Mouse (Mus musculus) left cerebral cortex, postnatal 25 days (tissue): ENCODE data around the gene Slc2a1. TPM values are rescaled to one million over a fixed set of nuclear protein-coding genes. Genes with fewer than 3 reads are reported as not detected.
A peak's percentile ranks its signal among the peaks of the same experiment; 100 is the strongest.

Source experiments
- DNase-seq, 2 experiments: peaks; one replicate each; pipeline ENCODE4 v3.0.0; 2022; ENCODE audit warnings: low spot score in 2 of 2, mixed read lengths in 1 of 2
- intact Hi-C: fragments of 180-260 bp; cut with DNase I; formaldehyde crosslinking; loops from one replicate; pipeline ENCODE4 v1.15.1; 2025
- total RNA-seq, 2 experiments: library from RNA; stranded (reverse); gene quantifications; 2 replicates each; pipeline ENCODE4 v1.2.3; 2021

Slc2a1 gene
- total RNA-seq = 100 to 1,000 TPM in 1 of 2 experiments, 10 to 100 TPM in 1; 95.0 to 111 TPM

DNA sequence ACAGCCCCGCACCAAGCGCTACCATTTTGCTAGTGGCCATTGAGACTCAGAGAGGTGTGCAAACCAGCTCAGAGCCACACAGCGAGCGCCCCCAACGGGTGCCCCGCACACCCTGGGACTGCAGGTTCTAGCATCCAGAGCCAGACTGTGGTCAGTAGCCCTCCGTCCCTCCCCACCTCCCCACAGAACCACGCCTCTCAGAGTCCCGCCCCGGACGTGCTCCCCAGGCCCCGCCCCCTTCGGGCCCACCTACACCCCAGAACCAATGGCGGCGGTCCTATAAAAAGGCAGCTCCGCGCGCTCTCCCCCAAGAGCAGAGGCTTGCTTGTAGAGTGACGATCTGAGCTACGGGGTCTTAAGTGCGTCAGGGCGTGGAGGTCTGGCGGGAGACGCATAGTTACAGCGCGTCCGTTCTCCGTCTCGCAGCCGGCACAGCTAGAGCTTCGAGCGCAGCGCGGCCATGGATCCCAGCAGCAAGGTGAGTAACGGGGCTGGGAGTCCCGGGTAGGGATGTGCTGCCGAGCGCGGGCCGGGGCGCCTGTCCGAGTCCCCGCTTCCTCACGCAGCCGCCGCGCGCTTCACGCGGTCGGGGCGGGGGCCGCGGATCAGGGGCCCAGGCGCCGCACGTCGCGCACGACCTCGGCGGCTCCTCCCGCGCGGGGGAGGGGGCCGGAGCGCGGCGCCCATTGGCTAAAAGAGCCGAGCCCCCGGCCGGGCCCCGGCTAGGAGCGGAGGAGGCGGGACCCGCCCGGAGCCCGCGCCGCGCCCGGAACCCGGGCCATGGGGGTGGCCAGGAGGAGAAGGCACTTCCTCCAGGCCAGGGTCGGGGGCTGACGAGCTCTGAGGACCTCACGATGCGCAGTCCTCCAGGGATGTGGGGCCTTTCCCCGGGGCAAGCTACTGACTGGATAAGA is at the start of gene Slc2a1:
Gene Slc2a1, plus strand, starts transcription at position 217 of the 914 bp plus-strand sequence.
- intact Hi-C loops = loop anchor here (5.0 kb wide), 1 partner anchor 101 kb away; no protein-coding TSS in a partner anchor
- peak; percentile 89 to 91 for DNase-seq

DNA sequence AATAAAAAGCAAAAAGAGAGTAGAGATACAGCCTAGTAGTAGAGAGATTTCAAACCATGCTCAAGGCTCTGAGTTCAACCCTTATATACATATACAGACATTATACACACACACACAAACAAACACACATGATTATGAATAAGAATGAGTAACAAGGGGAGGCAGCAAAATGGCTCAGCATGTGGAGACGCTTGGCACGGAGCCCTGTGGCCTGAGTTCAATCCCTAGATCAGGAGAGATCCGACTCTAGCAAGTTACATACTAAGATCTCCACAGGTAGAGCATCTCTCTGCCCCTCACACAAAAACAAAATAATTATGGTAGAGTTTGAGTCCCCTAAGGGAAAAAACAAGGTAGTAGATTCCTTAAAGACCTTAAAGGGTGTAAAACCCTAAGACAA is 41.7 kb upstream of the Slc2a1 start:
- DNase-seq = no peak
- intact Hi-C loops = no loop called here

DNA sequence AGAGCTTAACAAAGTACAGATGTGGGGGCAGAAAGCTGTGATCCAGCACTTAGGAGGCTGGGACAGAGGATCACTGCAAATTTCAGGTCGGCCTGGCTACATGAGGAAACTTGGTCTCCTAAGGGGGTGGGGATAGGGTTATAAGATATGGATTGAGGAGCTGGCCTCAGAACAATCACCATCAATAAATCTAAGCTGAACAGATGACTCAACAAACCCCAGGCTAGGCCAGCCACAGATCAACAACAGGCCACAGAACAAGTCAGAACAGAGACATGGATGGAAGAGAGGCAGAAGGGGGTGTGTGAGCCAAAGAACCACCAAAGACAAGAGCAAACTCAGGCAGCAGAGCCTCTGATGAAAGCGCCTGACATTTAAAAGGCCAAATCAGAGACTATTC is 41.3 kb upstream of the Slc2a1 start:
- no peak for DNase-seq
- intact Hi-C loops = no loop called here

DNA sequence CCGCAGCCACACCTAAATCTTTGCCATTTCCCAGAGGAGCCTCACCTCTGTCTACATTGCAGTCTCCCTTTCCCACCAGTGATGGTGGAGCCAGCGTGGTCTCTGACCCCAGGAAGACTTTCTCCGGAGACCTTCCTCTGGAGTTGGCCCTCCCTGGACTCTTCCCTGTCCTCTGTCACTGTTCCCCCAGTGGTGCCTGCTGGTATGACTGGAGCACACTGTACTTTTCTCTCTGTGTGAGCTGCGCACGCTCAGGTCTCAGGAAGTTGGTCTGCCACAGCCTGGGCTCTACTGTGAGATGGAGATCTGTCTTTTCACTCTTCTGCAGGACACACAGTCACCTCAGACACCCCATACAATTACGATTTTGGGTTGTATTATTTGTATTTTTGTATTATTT is 39.6 kb upstream of the Slc2a1 start:
- DNase-seq = no peak
- intact Hi-C loops = no loop called here

GRCm38 (mm10) chr4:119070181-119070580 is 38.3 kb upstream of the Slc2a1 start:
- no peak for DNase-seq
- intact Hi-C loops = no loop called here

DNA sequence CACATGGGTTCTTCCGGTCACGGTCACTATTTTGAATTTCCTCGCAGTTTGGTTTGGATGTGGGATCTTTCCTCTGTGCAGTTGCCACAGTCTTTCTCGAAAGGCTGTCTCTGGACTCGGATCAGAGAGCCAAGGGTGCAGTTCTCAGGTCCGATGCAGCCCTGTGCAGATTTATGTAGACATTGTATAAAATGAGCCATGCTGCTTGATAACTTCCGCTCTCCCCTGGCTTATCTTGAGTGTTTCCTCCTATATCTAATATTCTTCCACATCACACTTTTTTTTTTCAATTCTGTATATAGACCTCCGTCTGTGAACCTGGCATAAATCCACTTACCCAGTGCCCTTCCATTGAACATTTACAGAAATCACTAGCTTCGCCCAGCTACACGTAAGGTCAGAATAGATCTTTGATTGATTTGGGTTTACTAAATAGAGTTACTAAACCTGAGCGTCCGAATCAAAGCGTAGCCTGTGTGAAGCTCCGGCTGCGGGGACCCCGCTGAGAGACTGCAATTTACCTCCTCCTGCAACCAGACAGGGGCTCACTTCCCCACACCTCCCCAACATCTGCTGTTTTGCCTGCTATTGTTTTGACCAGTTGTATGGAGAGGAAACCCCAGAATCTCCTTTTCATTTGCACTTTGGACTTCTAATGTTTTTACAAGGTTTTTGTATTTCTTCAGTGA is 37.4 kb upstream of the Slc2a1 start:
- DNase-seq = no peak
- intact Hi-C loops = no loop called here

DNA sequence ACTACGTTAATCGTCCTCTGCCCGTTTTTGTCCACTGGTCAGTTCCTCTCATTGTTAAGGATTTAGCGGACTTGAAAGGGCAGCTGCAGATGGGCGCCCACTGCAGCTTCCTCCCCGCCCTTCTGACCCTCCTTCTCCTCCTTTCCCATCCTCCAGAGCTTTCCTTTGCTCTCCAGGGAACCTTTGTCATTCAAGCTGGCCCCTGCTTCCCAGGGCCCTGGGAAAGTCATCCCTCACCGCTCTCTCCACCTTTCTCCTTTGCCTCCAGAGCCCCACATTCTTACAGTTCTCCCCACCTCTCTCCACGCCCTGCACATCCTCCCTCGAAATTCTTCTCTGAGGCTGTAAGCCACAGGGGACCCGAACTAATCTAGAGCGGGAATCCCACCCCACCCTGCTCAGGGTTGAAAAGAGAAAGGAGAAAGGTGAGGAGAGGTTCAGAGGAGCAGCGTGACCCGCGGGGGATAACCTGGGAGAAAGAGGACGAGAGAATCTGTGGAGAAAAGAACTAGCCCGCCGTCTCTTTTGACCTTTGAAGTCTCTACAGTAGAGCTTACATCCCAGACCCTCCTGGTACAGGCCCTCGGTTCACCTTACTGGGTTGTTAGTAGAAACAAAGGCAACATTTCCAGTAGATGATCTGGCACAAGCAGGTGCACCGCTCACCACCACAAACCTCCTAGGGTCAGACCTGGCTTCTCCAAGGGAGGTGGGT is 36.7 kb upstream of the Slc2a1 start:
- intact Hi-C loops = no loop called here
- no peak for DNase-seq

DNA sequence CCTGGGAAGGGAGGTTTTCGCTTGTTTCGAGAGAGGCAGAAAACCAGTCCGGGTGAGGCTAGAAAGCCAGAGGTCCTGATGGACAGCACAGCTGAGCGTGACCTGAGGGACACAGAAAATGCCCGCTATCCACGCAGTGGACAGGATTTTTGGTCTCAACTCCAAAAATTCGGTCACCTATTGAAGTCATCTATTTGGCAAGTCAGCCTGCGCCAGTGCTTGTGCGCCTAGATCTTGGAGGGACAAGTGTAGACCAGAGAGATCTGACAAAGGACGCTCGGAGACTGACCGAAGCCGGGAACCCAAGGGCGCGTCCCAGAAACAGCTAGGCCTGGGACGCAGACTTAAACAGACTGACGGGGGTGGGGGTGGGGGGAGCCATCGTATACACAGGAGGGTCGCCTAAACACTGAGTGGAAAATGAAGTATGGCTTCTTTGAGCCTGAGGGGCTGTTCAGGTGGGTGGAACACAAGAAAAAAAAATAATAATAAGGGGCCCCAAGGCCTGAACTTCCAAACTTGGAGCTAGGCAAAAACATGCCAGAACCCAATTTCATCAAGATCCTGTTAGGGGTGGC is 36.1 kb upstream of the Slc2a1 start:
- intact Hi-C loops = no loop called here
- no peak for DNase-seq

- no peak for DNase-seq
- intact Hi-C loops = no loop called here
These were observed 35.5 kb upstream of the Slc2a1 start for GRCm38 (mm10) chr4:119072941-119073451.

DNA sequence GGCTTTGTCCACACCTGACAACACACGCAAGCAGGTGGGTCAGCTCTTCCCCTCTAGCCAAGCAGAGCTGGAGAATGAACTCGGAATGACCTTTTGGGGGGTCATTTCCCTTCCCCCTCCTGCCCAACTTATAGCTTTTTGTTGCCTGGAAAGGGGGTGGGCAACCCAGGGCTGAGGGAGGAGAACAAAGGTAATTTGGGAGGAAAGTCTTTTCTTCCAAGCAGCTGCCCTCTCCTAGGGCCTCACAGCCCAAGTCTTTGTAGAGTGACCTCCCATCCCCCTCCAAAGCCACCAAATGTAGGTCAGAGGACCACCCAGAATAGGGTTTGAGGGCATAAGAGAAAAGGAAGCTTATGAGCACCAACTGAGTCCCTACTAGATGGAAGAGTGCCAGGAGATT is 34.9 kb upstream of the Slc2a1 start:
- intact Hi-C loops = no loop called here
- no peak for DNase-seq

- intact Hi-C loops = no loop called here
- DNase-seq = no peak
These were observed 33.9 kb upstream of the Slc2a1 start for GRCm38 (mm10) chr4:119074596-119074995.

GRCm38 (mm10) chr4:119075273-119075672 is 33.2 kb upstream of the Slc2a1 start:
- intact Hi-C loops = no loop called here
- no peak for DNase-seq

DNA sequence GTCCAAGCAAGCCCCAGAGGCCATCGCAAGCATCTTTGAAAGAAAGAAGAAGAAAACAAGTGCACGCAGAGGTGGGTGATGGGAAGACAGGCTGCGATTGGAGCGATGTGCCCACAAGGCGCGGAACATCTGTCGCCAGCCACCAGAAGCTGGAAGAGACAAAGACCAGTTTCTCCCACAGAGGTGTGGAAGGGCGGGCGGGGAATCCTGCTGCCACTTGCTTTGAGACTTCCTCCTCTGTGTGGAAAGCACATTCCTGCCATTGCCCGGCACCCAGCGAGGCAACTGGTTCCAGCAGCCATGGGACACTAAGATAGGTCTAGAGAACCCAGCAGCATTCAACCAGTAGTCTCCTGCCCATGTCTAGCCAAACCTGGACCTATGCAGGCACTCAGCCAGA is 32.2 kb upstream of the Slc2a1 start:
- DNase-seq = no peak

DNA sequence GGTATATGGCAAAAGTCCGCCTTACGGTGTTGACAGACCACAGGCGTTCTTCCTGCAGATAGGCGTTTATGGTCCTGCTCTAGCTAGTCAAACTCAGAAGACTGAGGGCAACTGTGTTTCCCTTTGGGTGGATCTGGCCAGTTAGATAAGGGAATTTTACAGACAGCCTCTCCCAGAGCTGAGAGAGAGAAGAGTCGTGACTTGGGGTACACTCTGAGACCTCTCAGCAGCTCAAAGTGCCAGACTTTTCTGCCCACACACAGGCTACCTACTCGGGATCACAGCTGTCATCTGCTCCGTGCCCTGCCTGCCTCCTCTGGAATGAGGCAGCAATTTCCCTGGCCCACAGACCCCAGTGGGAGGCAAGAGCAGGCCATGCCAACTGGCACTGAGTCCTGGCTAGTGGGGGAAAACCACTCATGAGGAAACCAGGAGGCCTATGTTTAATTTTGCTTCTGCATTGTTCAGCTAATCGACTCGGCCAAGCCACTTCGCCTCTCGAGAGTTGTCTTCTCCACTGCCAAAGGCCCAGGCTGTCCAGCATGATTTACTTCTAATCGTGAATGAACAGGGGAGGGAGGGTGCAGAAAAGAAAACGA is 31.3 kb upstream of the Slc2a1 start:
- peak in 1 of 2 experiments; percentile 14 for DNase-seq

More for the DNA sequence above, 32.2 kb upstream of the Slc2a1 start:
- intact Hi-C loops = no loop called here

GRCm38 (mm10) chr4:119079928-119080327 is 28.6 kb upstream of the Slc2a1 start:
- intact Hi-C loops = no loop called here
- no peak for DNase-seq

More for the DNA sequence above, 31.3 kb upstream of the Slc2a1 start:
- intact Hi-C loops = no loop called here

DNA sequence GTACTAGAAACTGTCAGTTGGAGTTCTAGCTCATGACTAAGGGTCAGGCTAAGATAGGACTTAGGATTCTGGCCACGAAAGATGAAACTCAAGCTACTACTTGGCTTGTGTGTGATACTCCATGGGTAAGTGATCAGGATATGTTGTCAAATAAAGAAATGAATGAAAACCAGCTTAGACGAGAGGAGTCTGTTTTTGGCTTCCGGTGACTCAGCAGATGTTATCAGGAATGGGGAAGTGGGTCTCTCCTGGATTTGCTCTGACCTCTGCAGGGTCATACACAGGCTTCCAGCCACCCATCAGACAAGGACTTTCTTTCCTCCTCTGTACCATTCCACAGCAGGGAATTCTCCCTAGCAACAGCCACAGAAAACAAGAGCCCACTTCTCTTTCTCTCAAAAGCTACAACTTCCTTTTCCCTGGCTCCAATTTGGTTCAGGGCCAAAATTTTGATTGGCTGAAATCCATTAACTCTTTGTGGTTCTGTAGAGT is 25.7 kb upstream of the Slc2a1 start:
- intact Hi-C loops = no loop called here
- peak in 1 of 2 experiments; percentile 14 for DNase-seq

DNA sequence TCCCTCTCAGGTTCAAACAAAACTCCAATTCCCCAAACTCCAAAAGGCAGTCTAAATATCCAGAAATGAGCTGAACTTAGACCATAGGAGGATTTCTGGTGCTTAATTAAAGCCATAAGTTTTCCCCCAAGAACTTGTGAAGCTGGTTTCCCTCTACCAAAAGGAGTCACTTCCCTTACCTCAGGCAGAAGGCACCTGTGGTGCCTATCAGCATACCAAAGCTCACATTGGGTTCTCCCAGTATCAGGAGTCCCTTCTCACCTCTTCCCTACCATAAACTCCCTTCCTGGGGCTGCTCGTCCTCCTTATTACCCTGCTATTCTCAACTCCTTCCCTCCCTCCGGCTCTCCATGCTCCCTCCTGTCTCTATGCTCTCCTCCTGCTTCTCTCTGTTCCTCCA is 20.1 kb upstream of the Slc2a1 start:
- intact Hi-C loops = no loop called here
- DNase-seq = no peak

DNA sequence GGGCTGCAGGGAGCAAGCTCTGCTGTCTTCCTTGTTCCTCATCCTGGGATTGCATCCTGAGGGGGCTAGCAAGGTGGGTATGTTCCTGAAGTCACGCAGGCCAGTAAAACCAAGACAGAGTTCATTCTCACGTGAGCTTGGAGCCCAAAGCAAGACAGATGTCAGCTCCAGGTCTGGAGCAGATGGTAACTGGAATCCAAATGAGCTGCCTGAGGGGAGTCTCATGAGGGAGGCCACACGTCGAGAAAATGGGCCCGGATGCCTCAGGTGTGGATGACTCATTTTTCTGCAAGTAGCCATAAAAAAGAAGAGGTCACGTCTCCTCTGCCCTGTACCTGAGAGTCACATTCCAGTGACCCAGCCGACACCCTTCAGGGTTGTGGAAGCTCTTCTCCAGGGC is 14.6 kb upstream of the Slc2a1 start:
- intact Hi-C loops = no loop called here
- DNase-seq = no peak

- intact Hi-C loops = no loop called here
- DNase-seq = no peak
These were observed 13.5 kb upstream of the Slc2a1 start for GRCm38 (mm10) chr4:119094987-119095386.
